Mouse (Mus musculus) embryonic stem cell, embryonic (primary cell): Measurements from ENCODE around the gene Tymp.

Experiments
- CTCF ChIA-PET, 4 experiments: fragments of 300-600 bp in 2 of 4; fragments of 350-600 bp in 2 of 4; sonication (Branson Sonifier 250); formaldehyde crosslinking; loops; one replicate each; lab custom pipeline; 2022; ENCODE audit warnings: inconsistent platforms in 2 of 4; lab: Charles Lee
- POLR2A ChIA-PET, 4 experiments: fragments of 300-600 bp in 2 of 4; fragments of 350-600 bp in 2 of 4; sonication (Branson Sonifier 250); formaldehyde crosslinking; loops; one replicate each; lab custom pipeline; 2022; ENCODE audit warnings: antibody characterized with exemption in 4 of 4, inconsistent platforms in 1 of 4; lab: Charles Lee

The Tymp gene

GRCm38 (mm10) chr15:89356372-89356771, 20.5 kb downstream of the Tymp start:
- ChIA-PET POLR2A (interaction anchor here (0.7 to 16.3 kb wide), 39 partner anchors 8 to 1899 kb away, joined by 3 to 248 read pairs (median 4); partner anchors contain the start of genes Sco2 (in 4 of the 4), Chkb (in 2 of the 4), Cpt1b (in 2 of the 4) and Tubgcp6 (in 2 of the 4)), CTCF (interaction anchor here (0.6 to 4.5 kb wide), 8 partner anchors 17 to 1620 kb away, joined by 3 to 30 read pairs (median 3); partner anchors contain the start of genes Sco2 (in 2 of the 4), C730034F03Rik (in 1 of the 4), Chkb (in 1 of the 4) and Gm44502 (in 1 of the 4))

GRCm38 (mm10) chr15:89355241-89356187, 21.3 kb downstream of the Tymp start, which contains the start of the genes Lmf2 and Ncaph2:
Lmf2 (minus strand) TSS chr15:89355659.
Ncaph2 (plus strand) TSS chr15:89355719.
- POLR2A ChIA-PET: interaction anchor here in 3 of 4 experiments (0.5 to 16.3 kb wide), 51 partner anchors 9 to 896 kb away, joined by 3 to 248 read pairs (median 4); partner anchors contain the start of genes C730034F03Rik (in 3 of the 3), Chkb (in 3 of the 3), Cpt1b (in 3 of the 3) and Sco2 (in 3 of the 3)

GRCm38 (mm10) chr15:89354455-89354854, 22.4 kb downstream of the Tymp start:
- CTCF ChIA-PET: no interaction called here
- POLR2A ChIA-PET: interaction anchor here in 2 of 4 experiments (0.9 to 16.3 kb wide), 4 partner anchors 18 to 172 kb away, joined by 4 to 248 read pairs (median 40); partner anchors contain the start of genes Sco2 (in 2 of the 2), Miox (in 1 of the 2), Odf3b (in 1 of the 2) and Tymp (in 1 of the 2)

More at GRCm38 (mm10) chr15:89355241-89356187, 21.3 kb downstream of the Tymp start, which contains the start of the genes Lmf2 and Ncaph2:
- CTCF ChIA-PET: interaction anchor here (0.6 to 4.5 kb wide), 7 partner anchors 17 to 160 kb away, joined by 3 to 30 read pairs (median 3); partner anchors contain the start of genes Sco2 (in 3 of the 4), Dennd6b (in 1 of the 4) and Sbf1 (in 1 of the 4)

- CTCF ChIA-PET: interaction anchor here in 1 of 4 experiments (1.6 kb wide), 1 partner anchor 14 kb away, joined by 3 read pairs; no protein-coding TSS in a partner anchor
- POLR2A ChIA-PET: interaction anchor here in 2 of 4 experiments (0.5 to 16.3 kb wide), 5 partner anchors 14 to 141 kb away, joined by 3 to 248 read pairs (median 5); partner anchors contain the start of genes Sco2 (in 2 of the 2), Miox (in 1 of the 2), Odf3b (in 1 of the 2) and Tymp (in 1 of the 2)
Measured at GRCm38 (mm10) chr15:89353837-89354236, 23.0 kb downstream of the Tymp start.

GRCm38 (mm10) chr15:89352795-89353194, 24.0 kb downstream of the Tymp start:
- ChIA-PET POLR2A (interaction anchor here in 2 of 4 experiments (0.6 to 16.3 kb wide), 5 partner anchors 11 to 28 kb away, joined by 3 to 248 read pairs (median 3); partner anchors contain the start of genes Sco2 (in 2 of the 2), Odf3b (in 1 of the 2) and Tymp (in 1 of the 2)), CTCF (interaction anchor here in 2 of 4 experiments (0.6 to 1.6 kb wide), 2 partner anchors 13 to 66 kb away, joined by 3 to 4 read pairs; no protein-coding TSS in a partner anchor)

GRCm38 (mm10) chr15:89352054-89352453, 24.8 kb downstream of the Tymp start:
- CTCF ChIA-PET: interaction anchor here in 1 of 4 experiments (1.8 kb wide), 1 partner anchor 22 kb away, joined by 7 read pairs; the partner anchor contains the start of gene Sco2
- POLR2A ChIA-PET: interaction anchor here in 2 of 4 experiments (0.6 to 16.3 kb wide), 7 partner anchors 9 to 37 kb away, joined by 3 to 248 read pairs (median 3); partner anchors contain the start of genes Sco2 (in 2 of the 2), Odf3b (in 1 of the 2), Sbf1 (in 1 of the 2) and Tymp (in 1 of the 2)

- ChIA-PET CTCF (interaction anchor here in 1 of 4 experiments (1.8 kb wide), 1 partner anchor 23 kb away, joined by 7 read pairs; the partner anchor contains the start of gene Sco2), POLR2A (interaction anchor here in 3 of 4 experiments (0.8 to 16.3 kb wide), 9 partner anchors 8 to 228 kb away, joined by 3 to 248 read pairs (median 3); partner anchors contain the start of genes Hdac10 (in 1 of the 3), Odf3b (in 1 of the 3), Sbf1 (in 1 of the 3) and Sco2 (in 1 of the 3))
Measured at GRCm38 (mm10) chr15:89351302-89351701, 25.5 kb downstream of the Tymp start.

- ChIA-PET POLR2A (interaction anchor here in 3 of 4 experiments (0.8 to 16.3 kb wide), 9 partner anchors 9 to 227 kb away, joined by 3 to 248 read pairs (median 3); partner anchors contain the start of genes Hdac10 (in 1 of the 3), Odf3b (in 1 of the 3), Sbf1 (in 1 of the 3) and Sco2 (in 1 of the 3)), CTCF (interaction anchor here in 2 of 4 experiments (1.3 to 1.8 kb wide), 2 partner anchors 23 to 24 kb away, joined by 3 to 7 read pairs; partner anchors contain the start of gene Sco2 (in 1 of the 2))
Measured at GRCm38 (mm10) chr15:89350447-89350846, 26.4 kb downstream of the Tymp start.

GRCm38 (mm10) chr15:89343325-89343724, 33.5 kb downstream of the Tymp start:
- POLR2A ChIA-PET: interaction anchor here in 1 of 4 experiments (0.9 to 1.5 kb wide), 2 partner anchors 17 to 30 kb away, joined by 3 read pairs; partner anchors contain the start of gene Sco2
- CTCF ChIA-PET: interaction anchor here in 1 of 4 experiments (0.6 kb wide), 1 partner anchor 216 kb away, joined by 5 read pairs; no protein-coding TSS in a partner anchor

- POLR2A ChIA-PET: no interaction called here
- CTCF ChIA-PET: interaction anchor here in 1 of 4 experiments (1.0 kb wide), 1 partner anchor 19 kb away, joined by 4 read pairs; no protein-coding TSS in a partner anchor
Measured at GRCm38 (mm10) chr15:89341678-89342077, 35.2 kb downstream of the Tymp start.

- POLR2A ChIA-PET: interaction anchor here in 1 of 4 experiments (0.5 to 1.4 kb wide), 4 partner anchors 9 to 250 kb away, joined by 3 to 5 read pairs (median 3); partner anchors contain the start of gene Adm2
- CTCF ChIA-PET: interaction anchor here in 1 of 4 experiments (0.7 kb wide), 1 partner anchor 13 kb away, joined by 3 read pairs; no protein-coding TSS in a partner anchor
Measured at GRCm38 (mm10) chr15:89340136-89340535, 36.7 kb downstream of the Tymp start.

- ChIA-PET CTCF (interaction anchor here in 1 of 4 experiments (0.7 kb wide), 1 partner anchor 14 kb away, joined by 3 read pairs; no protein-coding TSS in a partner anchor), POLR2A (interaction anchor here in 1 of 4 experiments (1.1 to 1.4 kb wide), 2 partner anchors 13 to 17 kb away, joined by 3 read pairs; partner anchors contain the start of gene Adm2)
Measured at GRCm38 (mm10) chr15:89339696-89340095, 37.1 kb downstream of the Tymp start.

- ChIA-PET POLR2A (interaction anchor here in 3 of 4 experiments (0.8 to 4.8 kb wide), 9 partner anchors 8 to 141 kb away, joined by 3 to 37 read pairs (median 6); partner anchors contain the start of genes Adm2 (in 2 of the 3), Sbf1 (in 2 of the 3) and Sco2 (in 1 of the 3)), CTCF (interaction anchor here in 2 of 4 experiments (0.7 to 2.0 kb wide), 4 partner anchors 10 to 140 kb away, joined by 3 to 5 read pairs (median 3); partner anchors contain the start of genes Dennd6b (in 1 of the 2) and Sbf1 (in 1 of the 2))
Measured at GRCm38 (mm10) chr15:89336422-89336821, 40.4 kb downstream of the Tymp start.

- POLR2A ChIA-PET: interaction anchor here in 3 of 4 experiments (0.9 to 4.8 kb wide), 9 partner anchors 11 to 389 kb away, joined by 3 to 37 read pairs (median 5); partner anchors contain the start of genes Adm2 (in 3 of the 3), Lmf2 (in 1 of the 3), Ncaph2 (in 1 of the 3) and Sbf1 (in 1 of the 3)
- CTCF ChIA-PET: interaction anchor here in 2 of 4 experiments (0.6 to 2.0 kb wide), 3 partner anchors 9 to 38 kb away, joined by 3 to 5 read pairs (median 3); partner anchors contain the start of gene Sco2 (in 1 of the 2)
Measured at GRCm38 (mm10) chr15:89334774-89335537, 41.9 kb downstream of the Tymp start.

GRCm38 (mm10) chr15:89334271-89334670, 42.6 kb downstream of the Tymp start, which contains the start of gene Miox:
Miox (plus strand) TSS chr15:89334398.
- POLR2A ChIA-PET: interaction anchor here in 3 of 4 experiments (0.7 to 4.8 kb wide), 8 partner anchors 11 to 390 kb away, joined by 3 to 37 read pairs (median 4); partner anchors contain the start of genes Adm2 (in 3 of the 3), Lmf2 (in 2 of the 3), Ncaph2 (in 1 of the 3) and Sbf1 (in 1 of the 3)
- CTCF ChIA-PET: interaction anchor here in 2 of 4 experiments (0.6 to 2.0 kb wide), 3 partner anchors 11 to 40 kb away, joined by 3 to 5 read pairs (median 3); partner anchors contain the start of gene Sco2 (in 1 of the 2)
